Mouse (Mus musculus): ENCODE results near the gene Fam228b. TPM values are rescaled to one million over a fixed set of nuclear protein-coding genes. Genes with fewer than 3 reads are reported as not detected.
A peak's percentile ranks its signal among the peaks of the same experiment; 100 is the strongest.
"Not testable (repeated sequence)": the region's sequence is repeated elsewhere in the genome, so short reads cannot be mapped to it uniquely, and the experiment has no call there.

The Fam228b gene
- total RNA-seq, 2 experiments from 2014 or later: 19.3 to 25.0 TPM

DNA sequence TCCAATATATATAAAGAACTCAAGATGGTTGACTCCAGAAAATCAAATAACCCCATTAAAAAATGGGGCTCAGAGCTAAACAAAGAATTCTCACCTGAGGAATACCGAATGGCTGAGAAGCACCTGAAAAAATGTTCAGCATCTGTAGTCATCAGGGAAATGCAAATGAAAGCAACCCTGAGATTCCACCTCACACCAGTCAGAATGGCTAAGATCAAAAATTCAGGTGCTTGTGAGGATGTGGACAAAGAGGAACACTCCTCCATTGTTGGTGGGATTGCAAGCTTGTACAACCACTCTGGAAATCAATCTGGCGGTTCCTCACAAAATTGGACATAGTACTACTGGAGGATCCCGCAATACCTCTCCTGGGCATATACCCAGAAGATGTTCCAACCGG is 14.6 kb downstream of the Fam228b start:
- DNase-seq (ENCODE audit: low spot score in 2 of 2); intact Hi-C loops (cut with DNase I): not testable (repeated sequence)

DNA sequence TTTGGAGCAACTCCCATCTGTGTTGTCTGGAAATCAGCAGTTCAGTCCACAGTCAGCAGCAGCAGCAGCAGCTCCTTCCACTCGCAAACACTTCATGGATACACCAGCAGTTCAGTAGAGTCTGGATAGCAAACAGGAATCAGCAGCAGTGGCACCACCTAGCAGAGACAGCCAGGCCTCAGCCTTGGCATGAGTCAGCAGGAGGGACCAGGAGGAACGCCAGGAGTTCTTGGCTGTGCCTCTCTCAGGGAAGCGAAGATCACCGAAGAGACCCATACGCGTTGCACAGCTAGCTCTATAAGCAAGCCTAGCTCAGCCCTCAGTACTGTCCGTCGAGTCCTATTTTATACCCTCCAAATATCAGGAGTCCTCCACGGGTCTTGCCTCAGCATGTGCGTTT is 24.6 kb downstream of the Fam228b start:
- intact Hi-C loops (cut with DNase I): no loop called here
- peak in 1 of 2 experiments; percentile 7 for DNase-seq (ENCODE audit: low spot score in 2 of 2)

DNA sequence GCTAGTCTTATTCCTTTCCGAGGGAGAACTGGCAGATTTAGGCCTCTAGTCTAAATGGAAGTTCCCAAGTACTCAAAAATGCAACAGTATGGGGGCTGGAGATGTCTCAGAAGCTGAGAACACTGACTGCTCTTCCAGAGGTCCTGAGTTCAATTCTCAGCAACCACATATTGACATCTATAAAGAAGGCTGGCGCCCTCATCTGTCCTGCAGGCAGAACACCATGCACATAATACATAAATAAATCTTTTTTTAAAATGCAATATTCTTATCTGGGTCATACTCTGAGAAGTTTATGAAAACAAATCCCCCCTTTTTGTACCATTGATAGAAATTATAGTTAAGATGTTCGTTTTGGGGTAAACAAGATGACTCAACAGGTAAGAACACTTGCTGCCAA is 26.9 kb downstream of the Fam228b start:
- DNase-seq (ENCODE audit: low spot score in 2 of 2): no peak
- intact Hi-C loops (cut with DNase I): no loop called here

DNA sequence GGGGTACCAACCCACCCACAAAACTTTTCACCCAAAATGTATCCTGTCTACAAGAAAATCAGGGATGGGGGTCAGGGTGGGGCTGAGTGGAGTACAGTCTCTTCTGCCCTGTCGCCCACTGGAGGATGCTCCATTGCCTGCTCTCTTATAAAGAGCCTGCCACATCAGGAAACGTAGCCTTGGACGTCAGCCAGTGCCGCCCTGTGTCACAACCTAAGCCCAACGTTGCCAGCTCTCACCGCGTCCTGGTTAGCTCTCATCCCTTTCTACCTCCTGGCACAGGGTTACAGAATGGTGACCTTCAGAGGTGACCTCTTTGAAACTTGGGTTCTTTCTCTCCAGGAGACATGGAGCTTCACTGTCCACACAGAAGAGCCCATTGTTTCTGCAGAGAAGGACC is 28.2 kb downstream of the Fam228b start:
- intact Hi-C loops (cut with DNase I): no loop called here
- no peak for DNase-seq (ENCODE audit: low spot score in 2 of 2)

DNA sequence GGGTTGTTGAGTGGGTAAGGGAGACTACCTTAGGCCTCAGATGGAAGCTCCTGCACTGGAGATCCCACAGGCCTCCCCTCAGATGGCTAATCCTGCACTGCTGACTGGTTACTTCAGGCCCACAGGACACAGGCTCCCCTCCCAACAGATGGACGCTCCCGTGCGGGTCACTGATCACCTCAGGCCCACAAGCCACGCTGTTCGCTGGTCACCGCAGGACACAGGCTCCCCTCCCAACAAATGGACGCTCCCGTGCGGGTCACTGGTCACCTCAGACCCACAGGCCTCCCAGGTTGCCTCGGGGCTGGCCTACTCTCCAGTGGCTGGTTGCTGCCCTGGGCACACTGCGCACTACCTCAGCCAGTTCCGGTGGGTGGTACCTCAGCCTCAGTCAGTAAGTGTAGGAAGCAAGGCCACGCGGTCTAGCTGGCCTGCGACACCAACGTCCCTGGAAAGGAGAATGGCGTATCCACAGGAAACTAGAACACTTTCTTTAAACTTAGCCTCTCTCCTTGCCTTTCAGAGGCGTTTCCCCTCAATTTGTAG is 31.0 kb downstream of the Fam228b start, which contains the start of gene Fam228a:
Gene Fam228a, minus strand, starts transcription at position 400 of the 546 bp plus-strand sequence.
- intact Hi-C loops (cut with DNase I): no loop called here

DNA sequence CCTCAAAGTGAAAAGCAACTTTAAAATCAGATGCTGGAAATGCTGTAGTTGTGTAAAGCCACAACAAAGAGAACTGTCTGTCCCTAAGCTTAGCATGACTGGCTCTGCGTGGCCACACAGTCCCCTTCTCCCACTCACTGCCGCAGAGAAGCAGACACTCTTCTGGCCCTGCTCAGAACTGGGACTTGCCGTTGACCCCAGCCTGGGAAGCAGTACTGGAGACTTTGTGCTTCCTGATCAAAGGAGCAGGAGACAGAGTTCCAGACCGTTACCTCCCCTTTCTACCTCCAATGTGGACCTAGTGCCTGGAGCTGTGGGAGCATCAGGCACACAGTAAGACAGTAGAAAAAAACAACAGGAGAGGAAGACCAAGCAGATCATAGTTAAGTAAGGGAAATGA is 36.7 kb downstream of the Fam228b start:
- DNase-seq (ENCODE audit: low spot score in 2 of 2): no peak
- intact Hi-C loops (cut with DNase I): no loop called here

More for the DNA sequence above, 31.0 kb downstream of the Fam228b start, which contains the start of gene Fam228a:
- no peak for DNase-seq (ENCODE audit: low spot score in 2 of 2)

DNA sequence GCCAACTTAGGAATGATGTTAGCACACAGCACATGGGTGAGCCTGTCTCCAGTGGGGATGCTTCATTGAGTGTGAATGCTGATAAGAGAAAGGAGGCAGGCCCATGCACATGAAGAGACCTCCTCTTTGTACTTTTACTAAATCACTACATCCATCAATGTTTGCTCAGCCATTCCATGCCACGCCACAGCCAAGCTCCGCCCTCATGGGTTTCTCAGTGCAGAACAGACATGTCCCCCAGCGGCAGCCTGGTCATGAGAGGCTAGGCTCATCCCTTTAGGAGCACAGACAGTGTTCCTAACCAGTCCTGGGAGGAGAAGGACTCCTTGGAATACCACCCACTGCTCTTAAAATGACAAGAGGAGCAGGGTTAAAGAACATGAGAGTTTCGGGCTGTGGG is 37.4 kb downstream of the Fam228b start:
- intact Hi-C loops (cut with DNase I): no loop called here
- no peak for DNase-seq (ENCODE audit: low spot score in 2 of 2)

DNA sequence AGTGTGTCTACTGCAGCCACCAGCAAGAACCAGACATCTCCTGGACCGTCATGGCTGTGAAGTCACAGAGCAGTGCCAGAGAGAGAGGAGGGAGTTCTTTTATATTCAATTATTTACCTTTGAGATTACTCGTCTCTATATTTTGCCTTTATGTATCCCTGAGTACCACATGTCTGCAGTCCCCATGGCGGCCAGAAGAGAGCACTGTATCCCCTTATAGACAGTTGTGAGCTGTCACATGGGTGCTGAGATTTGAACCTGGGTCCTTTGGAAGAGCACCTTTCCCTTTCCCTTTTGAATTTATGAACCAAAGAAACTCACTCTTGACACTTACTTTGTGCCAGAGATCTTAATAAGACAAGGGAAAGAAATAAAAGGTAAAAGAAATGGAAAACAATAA is 39.9 kb downstream of the Fam228b start:
- DNase-seq (ENCODE audit: low spot score in 2 of 2): no peak
- intact Hi-C loops (cut with DNase I): no loop called here

DNA sequence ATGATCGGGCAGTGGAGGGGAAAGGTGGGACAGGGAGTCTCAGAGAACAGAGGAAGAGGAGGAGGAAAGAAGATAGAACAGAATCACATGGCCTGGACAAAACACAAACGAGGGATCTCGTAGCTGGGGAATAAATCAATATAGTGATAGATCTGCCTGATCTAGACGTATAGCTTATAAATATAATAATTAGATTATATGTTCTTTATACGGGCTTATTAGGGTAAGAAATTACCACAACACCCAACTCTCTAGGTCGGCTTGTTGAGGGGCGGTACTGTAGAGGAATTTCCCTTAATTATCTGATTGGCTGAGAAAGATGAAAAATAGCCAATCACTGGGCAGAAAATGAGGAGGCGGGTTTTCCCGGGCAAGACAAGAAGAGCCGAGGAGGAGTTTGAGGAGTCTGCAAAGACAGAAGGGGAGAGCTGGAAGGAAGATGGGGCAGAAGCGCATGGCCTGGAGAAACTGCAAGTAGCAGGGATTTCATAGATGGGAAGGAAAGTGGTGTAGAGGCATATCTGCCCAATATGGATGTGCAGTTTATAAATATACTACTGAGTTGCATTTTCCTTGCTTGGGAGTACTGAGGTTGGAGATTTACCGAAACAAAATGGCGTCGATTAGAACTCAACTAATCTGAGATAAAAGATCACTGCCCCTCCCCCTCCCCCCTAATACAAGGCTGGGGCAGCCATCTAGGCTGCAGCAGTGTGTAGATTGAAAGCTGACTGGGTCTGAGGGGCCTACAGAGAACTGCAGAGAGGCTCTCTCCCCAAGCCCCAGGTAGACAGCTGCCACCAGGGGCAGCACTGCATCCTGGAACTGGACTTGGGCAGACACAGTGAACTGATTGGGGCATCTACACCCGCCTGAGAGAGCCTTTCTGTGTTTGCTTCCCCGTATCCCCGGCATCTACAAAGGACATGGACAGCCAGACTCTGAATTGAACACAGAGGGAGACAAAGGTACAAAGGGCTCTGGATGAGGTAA is 49.0 kb downstream of the Fam228b start:
- no peak for DNase-seq (ENCODE audit: low spot score in 2 of 2)
- intact Hi-C loops (cut with DNase I): loop anchor here (5.0 kb wide), 1 partner anchor 47 kb away; the partner anchor contains the start of genes Fam228b and Pfn4

DNA sequence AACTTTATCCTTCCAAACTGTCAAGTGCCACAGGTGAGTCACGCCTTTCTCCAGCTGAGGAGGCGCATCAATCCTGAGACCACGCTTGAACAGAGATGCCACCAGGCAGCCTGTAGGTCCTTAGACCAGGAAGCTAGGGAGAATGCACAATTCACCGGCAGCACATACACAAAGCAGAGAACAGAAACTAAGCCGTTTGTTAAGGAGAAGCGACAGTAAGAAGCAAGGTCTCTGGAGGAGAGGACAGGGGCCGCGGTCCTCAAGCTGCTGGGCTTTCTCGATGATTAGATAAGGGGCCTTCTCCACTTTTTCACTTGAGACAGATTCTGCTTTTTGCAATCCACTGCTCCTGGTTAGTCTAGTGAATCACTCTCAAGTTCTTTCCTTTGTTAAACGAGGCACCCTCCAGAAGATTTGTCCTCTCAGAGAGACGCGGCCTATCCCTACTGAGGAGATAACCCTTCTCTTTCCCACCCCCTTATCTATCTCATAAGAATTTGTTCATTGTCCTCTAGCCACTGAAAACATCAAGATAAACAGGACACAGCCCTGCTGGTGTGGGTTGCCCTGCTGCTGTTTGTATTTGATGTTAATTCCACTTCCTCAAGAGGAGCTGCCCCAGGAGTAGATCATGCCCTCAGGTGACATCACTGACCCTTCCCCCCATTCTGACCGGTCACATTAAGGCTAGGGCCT is 49.9 kb downstream of the Fam228b start:
- DNase-seq (ENCODE audit: low spot score in 2 of 2): no peak
- intact Hi-C loops (cut with DNase I): no loop called here

DNA sequence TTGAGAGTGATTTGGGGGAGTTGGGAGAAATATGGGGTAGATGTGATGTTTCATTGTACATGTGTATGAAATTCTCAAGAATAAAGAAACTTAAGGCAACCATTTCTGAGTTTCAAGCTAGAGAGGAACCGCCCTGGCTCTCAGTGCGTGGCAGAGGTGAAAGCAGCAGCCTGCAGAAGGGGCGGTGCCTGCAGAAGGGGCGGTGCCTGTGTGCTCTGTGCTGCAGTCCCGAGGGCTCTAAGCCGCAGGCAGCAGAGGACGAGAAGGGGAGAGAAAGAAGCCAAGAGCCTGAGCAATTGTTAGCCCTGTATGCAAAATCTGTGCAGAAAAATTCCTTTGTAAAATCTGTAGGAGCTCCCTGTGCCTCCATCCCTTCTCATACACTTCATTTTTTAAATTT is 51.6 kb downstream of the Fam228b start:
- intact Hi-C loops (cut with DNase I): no loop called here
- no peak for DNase-seq (ENCODE audit: low spot score in 2 of 2)

DNA sequence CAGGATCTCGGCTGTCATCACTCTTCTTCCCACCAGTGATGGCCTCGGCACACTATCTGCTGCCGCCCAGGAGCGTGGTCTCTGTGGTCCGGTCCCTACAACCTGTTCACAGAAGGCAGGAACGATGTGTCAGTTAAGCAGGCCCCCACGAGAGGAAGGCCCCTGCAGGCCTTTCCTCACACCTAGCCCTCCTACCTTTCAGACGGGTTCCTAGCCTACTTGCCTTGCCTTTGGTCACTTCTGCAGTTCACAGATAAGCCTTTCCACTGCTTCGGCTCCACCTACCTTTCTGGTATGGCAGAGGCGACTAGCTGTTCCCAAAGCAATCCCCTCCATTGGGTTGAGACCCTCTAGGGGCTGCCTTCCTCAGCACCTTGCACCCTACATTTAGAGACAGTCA is 53.5 kb downstream of the Fam228b start:
- intact Hi-C loops (cut with DNase I): no loop called here
- no peak for DNase-seq (ENCODE audit: low spot score in 2 of 2)

DNA sequence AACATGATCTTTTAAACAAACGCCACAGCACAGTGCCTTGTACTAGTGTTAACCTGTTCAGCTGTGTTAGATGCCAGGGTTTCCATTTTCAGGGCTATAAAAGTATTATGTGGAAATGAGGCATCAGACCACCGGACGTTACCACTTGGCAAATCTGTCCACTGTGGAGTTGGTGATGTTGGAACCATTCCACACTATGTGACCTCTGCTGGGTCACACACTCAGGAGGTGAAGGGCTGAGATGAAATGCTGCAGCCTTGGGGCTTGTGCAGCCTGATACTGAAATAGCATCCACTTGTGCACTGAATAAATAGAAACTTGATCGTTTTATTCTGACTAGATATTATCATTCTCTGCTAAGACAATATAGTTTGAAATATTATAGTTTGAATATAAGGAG is 55.7 kb downstream of the Fam228b start:
- no peak for DNase-seq (ENCODE audit: low spot score in 2 of 2)
- intact Hi-C loops (cut with DNase I): no loop called here

DNA sequence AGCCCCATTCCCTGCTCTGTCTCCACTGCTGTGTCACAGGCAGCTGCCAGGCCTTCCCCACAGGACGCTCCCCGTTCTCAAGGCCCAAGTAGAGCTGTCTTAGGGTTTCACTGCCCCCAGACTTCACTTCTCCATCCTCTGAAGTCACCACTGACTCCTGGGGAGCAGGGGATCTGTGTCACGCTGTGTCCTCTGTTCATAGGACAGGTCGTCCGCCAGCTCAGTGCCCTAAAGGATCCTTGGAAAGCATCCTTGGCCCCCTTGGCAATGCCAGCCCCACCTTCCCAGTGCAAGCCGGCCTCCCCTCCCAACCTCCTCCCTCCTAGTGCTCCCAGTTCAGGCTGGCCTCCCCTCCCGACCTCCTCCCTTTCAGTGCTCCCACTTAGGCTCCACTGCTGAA is 59.1 kb downstream of the Fam228b start:
- intact Hi-C loops (cut with DNase I): no loop called here
- no peak for DNase-seq (ENCODE audit: low spot score in 2 of 2)

DNA sequence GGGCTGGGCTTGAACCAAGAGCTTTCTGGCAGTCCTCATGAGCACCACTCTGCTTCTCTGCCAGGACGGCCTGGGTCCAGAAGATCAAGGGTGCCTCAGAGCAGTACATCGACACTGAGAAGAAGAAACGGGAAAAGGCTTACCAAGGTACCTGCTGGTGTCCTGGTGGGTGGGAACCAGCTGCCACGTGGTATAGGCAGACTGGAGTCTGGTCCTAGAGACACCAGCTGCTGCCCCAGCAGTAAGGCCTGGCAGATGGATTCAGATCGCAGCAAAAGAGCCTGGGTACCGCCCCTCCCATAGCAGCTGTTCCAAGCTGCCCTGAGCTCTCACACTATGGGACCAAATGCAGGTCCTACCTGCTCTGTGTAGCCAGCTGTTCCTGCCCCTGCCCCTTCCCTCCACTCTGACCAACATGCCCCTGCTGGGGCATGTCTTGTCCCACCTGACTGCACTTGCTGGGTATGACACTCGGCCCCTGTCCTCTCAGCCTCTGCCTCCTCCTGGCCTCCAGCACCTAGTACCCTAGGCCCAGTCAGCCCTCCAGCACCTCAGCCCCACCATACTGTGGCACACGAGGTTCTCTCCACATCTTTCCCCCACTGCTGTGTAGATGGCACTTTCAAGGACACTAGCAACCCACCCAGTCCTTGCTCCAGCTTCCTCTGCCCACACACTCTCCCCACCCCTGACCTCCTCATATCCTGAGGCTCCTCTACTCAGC is 60.0 kb downstream of the Fam228b start:
- intact Hi-C loops (cut with DNase I): no loop called here
- peak in 1 of 2 experiments; percentile 8 for DNase-seq (ENCODE audit: low spot score in 2 of 2)

DNA sequence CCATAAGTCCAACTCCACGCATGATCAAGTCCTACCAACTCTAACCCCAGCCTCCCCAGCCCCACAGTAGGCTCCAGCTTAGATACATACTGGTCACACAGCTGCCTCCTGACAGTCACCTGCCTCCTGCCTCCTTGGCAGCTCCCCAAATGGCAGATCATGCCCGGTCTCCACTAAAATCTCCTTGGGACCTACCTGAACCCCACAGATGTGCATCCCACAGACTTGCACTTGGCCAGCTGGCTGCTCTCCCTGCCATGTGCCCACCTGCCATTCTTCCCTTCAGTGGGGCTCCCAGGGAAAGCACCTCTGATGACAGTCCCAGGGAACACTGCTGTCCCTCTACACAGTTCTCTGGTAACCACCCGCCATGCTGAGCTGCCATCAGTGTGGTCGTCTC is 60.8 kb downstream of the Fam228b start:
- no peak for DNase-seq (ENCODE audit: low spot score in 2 of 2)

DNA sequence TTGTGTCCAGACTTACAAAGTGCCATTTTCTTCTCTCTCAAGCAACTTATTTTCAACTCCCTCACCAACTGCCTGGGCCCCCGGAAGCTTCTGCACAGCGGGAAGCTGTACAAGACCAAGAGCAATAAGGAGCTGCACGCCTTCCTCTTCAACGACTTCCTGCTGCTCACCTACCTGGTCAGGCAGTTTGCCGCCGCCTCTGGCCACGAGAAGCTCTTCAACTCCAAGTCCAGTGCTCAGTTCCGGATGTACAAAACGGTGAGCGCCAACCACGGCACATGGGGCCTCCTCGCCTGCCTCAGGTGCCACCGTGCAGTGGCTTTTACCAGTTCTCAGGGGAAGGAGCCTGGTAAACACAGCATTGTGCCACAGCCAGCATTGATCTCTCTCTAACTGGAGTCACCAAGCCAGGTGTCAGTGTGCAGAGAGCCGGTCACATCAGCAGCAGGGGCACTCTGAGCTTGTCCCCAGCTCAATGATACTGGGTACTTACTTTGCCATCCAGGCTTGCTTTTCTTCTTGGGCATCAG is 61.5 kb downstream of the Fam228b start:
- DNase-seq (ENCODE audit: low spot score in 2 of 2): no peak
- intact Hi-C loops (cut with DNase I): no loop called here

More for the DNA sequence above, 60.8 kb downstream of the Fam228b start:
- intact Hi-C loops (cut with DNase I): no loop called here

DNA sequence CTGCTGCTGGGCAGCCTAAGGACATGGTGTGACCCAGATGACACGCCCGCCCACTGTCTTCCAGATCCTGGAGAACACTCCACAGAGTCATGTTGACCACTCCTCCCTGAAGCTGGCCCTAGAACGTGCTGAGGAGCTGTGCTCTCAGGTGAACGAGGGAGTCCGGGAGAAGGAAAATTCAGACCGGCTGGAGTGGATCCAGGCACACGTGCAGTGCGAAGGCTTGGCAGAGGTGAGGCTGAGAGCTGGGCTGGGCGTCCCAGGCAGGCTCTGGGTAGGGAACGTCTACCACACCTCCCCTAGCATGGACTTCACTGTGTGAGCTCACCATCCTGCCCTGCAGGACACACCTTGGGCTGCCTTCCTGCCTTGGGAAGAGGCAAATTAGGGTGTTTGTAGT is 62.2 kb downstream of the Fam228b start:
- no peak for DNase-seq (ENCODE audit: low spot score in 2 of 2)
- intact Hi-C loops (cut with DNase I): no loop called here

DNA sequence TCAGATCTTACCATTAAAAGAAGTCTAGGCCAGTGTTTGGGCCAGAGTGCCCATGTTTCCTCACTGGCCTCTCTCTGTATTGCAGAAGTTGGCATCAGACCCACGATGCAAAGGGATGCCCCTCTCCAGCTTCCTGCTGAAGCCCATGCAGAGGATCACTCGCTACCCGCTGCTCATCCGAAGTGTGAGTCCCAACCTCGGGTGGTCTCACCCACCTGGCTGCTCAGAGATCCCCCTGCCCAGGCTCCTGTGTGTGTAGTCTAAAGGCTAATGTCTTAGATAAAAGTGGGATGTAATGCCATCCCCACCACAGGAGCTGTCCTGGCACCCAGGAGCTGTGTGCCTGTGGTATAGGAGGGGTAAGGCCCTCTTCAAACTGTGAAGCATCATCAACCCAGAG is 62.9 kb downstream of the Fam228b start:
- no peak for DNase-seq (ENCODE audit: low spot score in 2 of 2)
- intact Hi-C loops (cut with DNase I): no loop called here
